In the genomic region with DNA sequence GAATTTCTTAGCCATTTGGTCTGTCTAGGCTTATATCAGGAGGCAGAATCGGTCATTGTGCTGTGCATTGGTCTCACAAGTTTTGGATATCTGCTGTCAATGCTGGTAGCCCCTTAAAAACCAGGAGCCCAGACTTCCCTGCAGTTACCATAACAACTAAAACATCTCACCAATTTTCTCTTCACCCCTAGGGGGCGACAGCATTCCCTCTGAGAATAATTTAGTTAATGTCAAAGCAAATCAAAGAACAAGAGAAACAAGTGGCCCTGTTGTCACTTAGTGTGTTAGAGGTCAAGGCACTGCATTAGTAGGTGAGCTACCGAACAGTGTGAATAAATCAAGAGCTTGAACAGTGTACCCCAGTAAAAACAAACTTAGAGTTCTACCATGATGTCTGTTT, we compare ENCODE assay signal across 9 mouse cellular contexts. TPM values are rescaled to one million over a fixed set of nuclear protein-coding genes. Genes with fewer than 3 reads are reported as not detected.
DNase-seq lines count a peak whose midpoint lies in the region; ATAC-seq and TF ChIP-seq lines count a peak whose summit lies in the region.
"Had no signal": no experiment of that assay in that cellular context is flagged by ENCODE, and none has a peak within 500 bp of the region (broad histone marks: within the 10 kb centered on the region; RNA-seq: fewer than 3 reads in every experiment).

No protein-coding gene starts in this region.

- no peak for TF ChIP-seq EP300 in lung, postnatal 0 days (IDR thresholded peaks at IDR 0.05)

- ATAC-seq in intestine, postnatal 0 days = no peak
- ATAC-seq in intestine, embryonic 16.5 days = no peak
- ATAC-seq in lung, postnatal 0 days = no peak
- ATAC-seq in monocyte, adult 5-6 weeks (replicated peaks; ENCODE audit: insufficient number of reproducible peaks, low FRiP score, low TSS enrichment, poor library complexity, severe bottlenecking) = no peak

- H3K4me2 ChIP-seq in intestine, postnatal 0 days (replicated peaks; ENCODE audit: low read depth) = no peak overlapping the region
- no peak overlapping the region for H3K4me2 ChIP-seq in intestine, embryonic 16.5 days (ENCODE audit: low read depth, low read length)
- no peak overlapping the region for H3K4me2 ChIP-seq in lung, postnatal 0 days (replicated peaks; ENCODE audit: low read depth, low read length)
- H3K4me2 ChIP-seq: heart, embryonic 13.5 days had no signal

- H3K27me3 ChIP-seq in intestine, postnatal 0 days (replicated peaks; ENCODE audit: control insufficient read depth, insufficient read depth, low read length) = no peaks in the 10 kb centered on the region
- no peaks in the 10 kb centered on the region for H3K27me3 ChIP-seq in intestine, embryonic 16.5 days (replicated peaks; ENCODE audit: control insufficient read depth, insufficient read depth, low read length)
- no peaks in the 10 kb centered on the region for H3K27me3 ChIP-seq in lung, postnatal 0 days (replicated peaks; ENCODE audit: insufficient read depth, low read length)
- H3K27me3 ChIP-seq: heart, embryonic 13.5 days had no signal

- TF ChIP-seq CTCF in intestine, postnatal 0 days (IDR thresholded peaks at IDR 0.05; ENCODE audit: low read depth) = peak; percentile 66
- peak; percentile 56 for TF ChIP-seq CTCF in lung, postnatal 0 days (IDR thresholded peaks at IDR 0.05)

- H3K4me3 ChIP-seq in intestine, postnatal 0 days (ENCODE audit: low read depth, low read length) = no peak overlapping the region
- H3K4me3 ChIP-seq in intestine, embryonic 16.5 days (ENCODE audit: low read length) = no peak overlapping the region
- no peak overlapping the region for H3K4me3 ChIP-seq in lung, postnatal 0 days (ENCODE audit: low read depth, low read length)
- H3K4me3 ChIP-seq: heart, embryonic 13.5 days had no signal

- H3K9me3 ChIP-seq in intestine, postnatal 0 days (ENCODE audit: control insufficient read depth) = no peaks in the 10 kb centered on the region
- no peaks in the 10 kb centered on the region for H3K9me3 ChIP-seq in intestine, embryonic 16.5 days (ENCODE audit: control insufficient read depth, low read length)
- no peaks in the 10 kb centered on the region for H3K9me3 ChIP-seq in lung, postnatal 0 days (ENCODE audit: low read length)
- H3K9me3 ChIP-seq: heart, embryonic 13.5 days had no signal

- peaks cover 5% of the 10 kb centered on the region; the same call in 1 of the 2 replicates for H3K36me3 ChIP-seq in intestine, postnatal 0 days (ENCODE audit: control insufficient read depth, insufficient read depth)
- no peaks in the 10 kb centered on the region for H3K36me3 ChIP-seq in intestine, embryonic 16.5 days (ENCODE audit: control insufficient read depth, insufficient read depth, low read length)
- H3K36me3 ChIP-seq in lung, postnatal 0 days (ENCODE audit: insufficient read depth, low read length) = no peaks in the 10 kb centered on the region
- H3K36me3 ChIP-seq: heart, embryonic 13.5 days had no signal

- no peaks in the 10 kb centered on the region for H3K4me1 ChIP-seq in intestine, postnatal 0 days (replicated peaks; ENCODE audit: control insufficient read depth, insufficient read depth, low read length)
- no peaks in the 10 kb centered on the region for H3K4me1 ChIP-seq in intestine, embryonic 16.5 days (ENCODE audit: control insufficient read depth, insufficient read depth, low read length)
- no peaks in the 10 kb centered on the region for H3K4me1 ChIP-seq in lung, postnatal 0 days (ENCODE audit: insufficient read depth, low read depth, low read length)

- H3K9ac ChIP-seq in intestine, postnatal 0 days (ENCODE audit: low read depth, low read length) = no peak overlapping the region
- H3K9ac ChIP-seq in intestine, embryonic 16.5 days (ENCODE audit: low read depth, low read length) = no peak overlapping the region
- no peak overlapping the region for H3K9ac ChIP-seq in lung, postnatal 0 days (replicated peaks; ENCODE audit: low read depth)
- H3K9ac ChIP-seq: heart, embryonic 13.5 days had no signal

- 54% methylated on average over 3 of the region's 3 CpGs for WGBS in intestine, postnatal 0 days
- 47% methylated on average over 3 of the region's 3 CpGs for WGBS in intestine, embryonic 16.5 days
- 42% methylated on average over 3 of the region's 3 CpGs for WGBS in lung, postnatal 0 days

- H3K27ac ChIP-seq in intestine, postnatal 0 days (ENCODE audit: low read depth, low read length) = no peak overlapping the region
- no peak overlapping the region for H3K27ac ChIP-seq in intestine, embryonic 16.5 days (ENCODE audit: low read length)
- no peak overlapping the region for H3K27ac ChIP-seq in lung, postnatal 0 days (ENCODE audit: low read length)
- H3K27ac ChIP-seq: heart, embryonic 13.5 days had no signal

- peak; percentile 47 for DNase-seq in adrenal gland, postnatal 14 days
- DNase-seq in adrenal gland, adult 18-20 months (ENCODE audit: low spot score in 2 of 2) = no peak
- no peak for DNase-seq in lung, postnatal 0 days (ENCODE audit: low spot score)
- no peak for DNase-seq in lung, postnatal 4 days
- DNase-seq in kidney, postnatal 36 days = peak; percentile 13 to 64

RNA-seq across cellular contexts. Expression of gene C8b, which starts 40.4 kb away (rescaled TPM):
- 0.45 and 21.9 TPM in 2 replicates for total RNA-seq in adrenal gland, postnatal 14 days (2021)
- not detected for total RNA-seq in adrenal gland, adult 18-20 months (2021)
- polyA plus RNA-seq in intestine, postnatal 0 days (2015; fragmentation: Nextera tagmentation; extraction: Ambion mirVana) = 2.9 and 3.0 TPM in 2 replicates
- polyA plus RNA-seq in intestine, embryonic 16.5 days (2015; fragmentation: Nextera tagmentation; extraction: Ambion mirVana) = 0.69 and 1.1 TPM in 2 replicates
- not detected in 2 replicates for polyA plus RNA-seq in lung, postnatal 0 days (2015; fragmentation: Nextera tagmentation; extraction: Ambion mirVana)
- total RNA-seq in monocyte, adult 5-6 weeks (2017) = not detected in 3 replicates

Comparison
In these comparisons a context has a peak if more than half of its experiments do, and no peak if none do; other contexts are left out.
1. DNase-seq: peak in adrenal gland, postnatal 14 days (single experiment) and kidney, postnatal 36 days (2 of 2); none in adrenal gland, adult 18-20 months (0 of 2), lung, postnatal 0 days (single experiment) and lung, postnatal 4 days (0 of 2).